Comparison of ENCODE assay signal across 11 mouse cellular contexts in the genomic region with DNA sequence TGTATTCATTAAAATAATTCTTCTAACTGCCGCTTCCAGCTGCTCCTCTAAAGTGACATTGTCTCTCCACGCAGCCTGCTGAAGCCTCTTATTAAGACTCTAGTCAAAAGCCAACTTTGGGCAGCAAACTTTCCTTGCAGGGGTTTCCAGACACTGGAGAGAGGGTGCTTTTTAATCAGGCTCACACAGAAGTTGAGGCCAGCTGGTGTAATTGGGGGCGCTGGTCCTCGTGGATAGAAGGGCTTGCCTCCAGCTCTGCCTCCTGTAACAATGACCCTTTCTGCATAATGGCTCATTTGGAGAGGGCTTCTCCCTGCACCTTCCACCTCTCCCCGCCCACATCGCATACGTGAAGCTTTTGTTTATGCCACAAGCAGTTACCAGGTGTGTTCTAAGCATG.
DNase-seq lines count a peak whose midpoint lies in the region; ATAC-seq lines count a peak whose summit lies in the region.
"Had no signal": no experiment of that assay in that cellular context is flagged by ENCODE, and none has a peak within 500 bp of the region (broad histone marks: within the 10 kb centered on the region; RNA-seq: fewer than 3 reads in every experiment).

No protein-coding gene starts in this region.

- H3K27ac ChIP-seq in heart, embryonic 16.5 days (ENCODE audit: low read length), result peak overlapping the region; percentile 96
- peak overlapping the region; percentile 65; the same call in 1 of the 2 replicates for H3K27ac ChIP-seq in embryonic facial prominence, embryonic 11.5 days (replicated peaks; ENCODE audit: low read depth, low read length)
- peak overlapping the region; percentile 85 for H3K27ac ChIP-seq in hindbrain, embryonic 10.5 days
- peak overlapping the region; percentile 93 for H3K27ac ChIP-seq in midbrain, embryonic 13.5 days

- H3K36me3 ChIP-seq in heart, embryonic 16.5 days (ENCODE audit: control insufficient read depth, insufficient read depth), result no peaks in the 10 kb centered on the region
- H3K36me3 ChIP-seq in embryonic facial prominence, embryonic 11.5 days (replicated peaks; ENCODE audit: control insufficient read depth, insufficient read depth, low read depth, low read length), result no peaks in the 10 kb centered on the region
- H3K36me3 ChIP-seq in hindbrain, embryonic 10.5 days, result no peaks in the 10 kb centered on the region
- H3K36me3 ChIP-seq in midbrain, embryonic 13.5 days, result no peaks in the 10 kb centered on the region

- H3K27me3 ChIP-seq in heart, embryonic 16.5 days (ENCODE audit: control insufficient read depth, insufficient read depth, low read length), result no peaks in the 10 kb centered on the region
- no peaks in the 10 kb centered on the region for H3K27me3 ChIP-seq in embryonic facial prominence, embryonic 11.5 days (ENCODE audit: control insufficient read depth, insufficient read depth, low read length)
- H3K27me3 ChIP-seq in hindbrain, embryonic 10.5 days (ENCODE audit: insufficient read depth, poor library complexity, severe bottlenecking), result peaks cover 18% of the 10 kb centered on the region
- H3K27me3 ChIP-seq in midbrain, embryonic 13.5 days, result peaks cover 10% of the 10 kb centered on the region
- H3K27me3 ChIP-seq: CH12.LX had no signal

- ATAC-seq in heart, embryonic 16.5 days (replicated peaks; ENCODE audit: extremely low read depth, insufficient read depth, low FRiP score), result no peak
- ATAC-seq in embryonic facial prominence, embryonic 11.5 days (replicated peaks; ENCODE audit: insufficient number of reproducible peaks, low FRiP score, low TSS enrichment, low read depth), result 0 out of 2 replicates have a peak, but pooled peaks have one; percentile 15
- peak; percentile 69 for ATAC-seq in midbrain, embryonic 13.5 days
- no peak for ATAC-seq in activated CD4-positive, CD25-positive, alpha-beta regulatory T cell, adult 4 months
- ATAC-seq: inflammation-experienced regulatory T-cells, adult 6 months had no signal

- 64% methylated on average over 7 of the region's 7 CpGs for WGBS in heart, embryonic 16.5 days
- WGBS in embryonic facial prominence, embryonic 11.5 days, result 38% methylated on average over 7 of the region's 7 CpGs
- whole genome bisulfite sequencing in hindbrain, embryonic 10.5 days, result 52% methylated on average over 7 of the region's 7 CpGs
- 19% methylated on average over 7 of the region's 7 CpGs for WGBS in midbrain, embryonic 13.5 days

- H3K4me2 ChIP-seq in heart, embryonic 16.5 days (ENCODE audit: low read depth, low read length), result no peak overlapping the region
- no peak overlapping the region for H3K4me2 ChIP-seq in embryonic facial prominence, embryonic 11.5 days (ENCODE audit: low read depth, low read length)
- no peak overlapping the region for H3K4me2 ChIP-seq in midbrain, embryonic 13.5 days (replicated peaks)

- DNase-seq in heart, adult 18-20 months, result no peak
- peak; percentile 41 for DNase-seq in embryonic facial prominence, embryonic 11.5 days (ENCODE audit: low spot score)
- DNase-seq in hindbrain, embryonic 10.5 days (ENCODE audit: low spot score), result no peak
- no peak for DNase-seq in gastrocnemius, adult 18-20 months (ENCODE audit: low spot score)
- DNase-seq in thymus, adult 18-20 months, result no peak
- DNase-seq: thymus, adult 2 months had no signal

- no peak overlapping the region; the same call in 1 of the 2 replicates for H3K9ac ChIP-seq in heart, embryonic 16.5 days (ENCODE audit: low read length)
- H3K9ac ChIP-seq in embryonic facial prominence, embryonic 11.5 days (replicated peaks; ENCODE audit: low read length), result 0 out of 2 replicates have a peak overlapping the region, but pooled peaks have one; percentile 13
- H3K9ac ChIP-seq in midbrain, embryonic 13.5 days (replicated peaks), result no peak overlapping the region; the same call in 1 of the 2 replicates

- no peak overlapping the region for H3K4me3 ChIP-seq in heart, embryonic 16.5 days (ENCODE audit: low read length)
- H3K4me3 ChIP-seq in embryonic facial prominence, embryonic 11.5 days (ENCODE audit: low read depth, low read length), result no peak overlapping the region
- no peak overlapping the region for H3K4me3 ChIP-seq in hindbrain, embryonic 10.5 days
- H3K4me3 ChIP-seq in midbrain, embryonic 13.5 days (replicated peaks), result no peak overlapping the region

- H3K4me1 ChIP-seq in heart, embryonic 16.5 days (ENCODE audit: control insufficient read depth, insufficient read depth, low read length), result peaks cover 21% of the 10 kb centered on the region
- peaks cover 10% of the 10 kb centered on the region; the same call in 1 of the 2 replicates for H3K4me1 ChIP-seq in embryonic facial prominence, embryonic 11.5 days (ENCODE audit: control insufficient read depth, insufficient read depth, low read length)
- peaks cover 26% of the 10 kb centered on the region for H3K4me1 ChIP-seq in hindbrain, embryonic 10.5 days (replicated peaks)
- peaks cover 28% of the 10 kb centered on the region for H3K4me1 ChIP-seq in midbrain, embryonic 13.5 days (replicated peaks)

- no peaks in the 10 kb centered on the region for H3K9me3 ChIP-seq in heart, embryonic 16.5 days (replicated peaks; ENCODE audit: control insufficient read depth, low read length)
- no peaks in the 10 kb centered on the region for H3K9me3 ChIP-seq in embryonic facial prominence, embryonic 11.5 days (replicated peaks; ENCODE audit: control insufficient read depth, low read length)
- H3K9me3 ChIP-seq in hindbrain, embryonic 10.5 days, result no peaks in the 10 kb centered on the region
- H3K9me3 ChIP-seq in midbrain, embryonic 13.5 days, result no peaks in the 10 kb centered on the region

Comparison
In these comparisons a context has a peak if more than half of its experiments do, and no peak if none do; other contexts are left out.
1. ATAC-seq: peak in embryonic facial prominence, embryonic 11.5 days (single experiment) and midbrain, embryonic 13.5 days (single experiment); none in heart, embryonic 16.5 days (single experiment) and activated CD4-positive, CD25-positive, alpha-beta regulatory T cell, adult 4 months (single experiment).
2. Peak in every context shown above with its lines, with median percentiles within 50 percentile points of each other: H3K27ac ChIP-seq.